Mouse (Mus musculus) kidney, adult 2 months (tissue): Measurements from ENCODE around the gene Ltb4r2.

Experiments used
- CTCF ChIP-seq: fragments of 200-500 bp; conservative IDR thresholded peaks from 2 replicates; pipeline ENCODE4 v1.5.1; 2011; ENCODE audit warnings: low read depth, mild to moderate bottlenecking, control low read depth, low read length, moderate library complexity, mixed read lengths; ENCODE audit not compliant: insufficient read depth, insufficient read length
- POLR2A ChIP-seq: fragments of 200-500 bp; IDR thresholded peaks from one replicate; pipeline ENCODE4 v1.6.1; 2011; ENCODE audit warnings: low read depth, low read length, control low read depth

DNA sequence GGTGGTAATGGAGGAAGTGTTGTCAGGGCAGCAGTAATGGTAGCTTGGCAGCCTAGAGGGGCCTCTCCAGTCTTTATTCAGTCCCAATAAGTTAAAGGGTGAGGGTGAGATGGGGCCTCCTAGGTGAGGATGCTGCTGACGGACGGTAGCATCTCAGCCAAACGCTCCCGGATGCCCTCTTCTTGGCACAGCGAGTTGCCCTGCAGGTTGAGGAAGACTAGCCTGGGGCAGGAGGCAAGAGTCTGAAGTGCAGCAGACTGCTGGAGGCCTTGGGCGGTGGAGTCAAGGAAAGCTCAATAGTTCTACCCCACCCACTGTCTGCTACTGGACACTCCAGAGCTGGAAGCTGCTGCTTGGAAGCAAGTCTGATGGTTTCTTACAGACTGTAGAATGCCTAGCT lies 45.0 kb upstream of the Ltb4r2 start:
- TF ChIP-seq POLR2A (no peak), CTCF (no peak)
